Mouse (Mus musculus): ENCODE data around the gene Zfpm1.

- no peak for TF ChIP-seq CTCF (IDR thresholded peaks at IDR 0.05; ENCODE audit: control insufficient read depth, insufficient read depth, insufficient replicate concordance, low read depth, low read length)
- TF ChIP-seq POLR2A (IDR thresholded peaks at IDR 0.05; ENCODE audit: control insufficient read depth, low read depth, low read length): no peak
These were observed 21.5 kb downstream of the Zfpm1 start for GRCm38 (mm10) chr8:122303451-122303850.

Data from testis, adult 2 months (tissue).